Mouse (Mus musculus) brain, embryonic 18.5 days (tissue): ENCODE data around the gene Tuba1c.

ENCODE experiments used
- DNase-seq: peaks from one replicate; pipeline ENCODE4 v3.0.0-alpha.2; 2012; ENCODE audit warnings: low read depth, low spot score

Tuba1c gene

DNA sequence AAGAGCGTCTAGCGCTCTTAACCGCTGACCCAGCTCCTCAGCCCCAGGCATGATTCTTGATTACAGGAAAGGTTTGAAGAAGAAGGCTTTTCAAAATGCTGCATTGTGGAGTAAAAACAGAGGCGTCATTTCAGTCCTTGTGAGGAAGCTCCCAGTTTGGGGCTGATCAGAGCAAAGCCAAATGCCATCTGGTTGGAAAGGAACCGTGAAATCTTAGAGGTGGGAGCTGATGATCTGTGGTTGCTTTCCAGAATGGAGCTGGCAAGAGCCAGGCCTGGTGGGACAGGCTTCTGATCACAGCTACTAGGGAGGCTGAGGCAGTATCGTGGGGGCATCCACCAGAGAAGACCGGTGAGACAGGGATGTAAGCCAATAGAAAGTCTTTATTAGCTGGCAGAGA, 32.9 kb upstream of the Tuba1c start:
- no peak for DNase-seq

DNA sequence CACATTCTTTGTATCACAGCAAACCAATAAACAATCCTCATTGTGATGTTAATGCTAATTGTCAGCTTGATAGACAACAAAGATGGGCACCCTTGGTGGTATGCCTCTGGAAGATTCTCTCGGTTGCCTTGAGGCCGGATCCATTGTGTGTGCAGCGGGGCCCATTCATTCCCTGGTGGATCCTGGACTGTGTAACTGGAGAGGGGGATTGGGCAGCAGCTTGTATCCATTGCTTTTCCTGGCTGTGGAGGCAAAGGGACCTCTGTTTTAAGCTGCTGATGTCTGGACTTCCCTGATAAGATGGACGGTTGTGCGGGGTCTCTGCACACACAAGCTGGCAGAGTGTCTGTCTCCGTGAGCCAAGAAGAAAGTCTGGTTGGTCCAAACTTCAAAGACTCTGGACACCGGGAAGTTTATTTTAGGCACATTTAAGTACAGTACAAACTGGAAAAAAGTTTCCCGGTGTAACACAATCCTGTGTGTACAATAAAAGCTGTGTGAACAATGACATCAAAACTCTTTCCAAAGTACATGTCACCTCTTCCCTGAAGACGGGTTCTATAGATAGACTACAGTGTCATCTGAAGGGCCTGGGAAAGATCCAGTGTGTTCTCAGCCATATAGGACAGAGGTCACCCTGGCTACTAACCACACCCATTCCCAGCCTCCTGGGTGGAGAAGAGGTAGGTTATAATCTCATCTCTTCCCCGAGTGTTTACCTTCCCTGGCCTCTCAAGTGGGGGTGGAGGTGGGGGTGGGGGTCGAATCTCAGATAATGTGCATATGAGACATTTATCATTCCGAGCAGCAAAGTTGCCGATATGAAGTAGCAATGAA, 31.5 kb upstream of the Tuba1c start:
- DNase-seq: no peak

DNA sequence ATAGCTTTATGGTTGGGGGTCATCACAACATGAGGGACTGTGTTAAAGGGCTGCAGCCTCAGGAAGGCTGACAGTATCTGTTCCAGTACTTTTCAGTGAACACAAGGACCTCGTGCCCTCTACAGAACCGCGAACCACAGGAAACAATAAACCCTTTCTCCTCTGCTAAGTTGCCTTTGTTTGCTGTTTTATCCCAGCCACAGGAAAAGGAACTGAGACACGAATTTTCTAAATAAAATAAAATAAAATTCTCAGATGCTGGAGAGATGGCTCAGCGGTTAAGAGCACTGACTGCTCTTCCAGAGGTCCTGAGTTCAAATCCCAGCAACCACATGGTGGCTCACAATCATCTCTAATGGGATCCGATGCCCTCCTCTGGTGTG, 30.9 kb upstream of the Tuba1c start:
- DNase-seq: no peak

DNA sequence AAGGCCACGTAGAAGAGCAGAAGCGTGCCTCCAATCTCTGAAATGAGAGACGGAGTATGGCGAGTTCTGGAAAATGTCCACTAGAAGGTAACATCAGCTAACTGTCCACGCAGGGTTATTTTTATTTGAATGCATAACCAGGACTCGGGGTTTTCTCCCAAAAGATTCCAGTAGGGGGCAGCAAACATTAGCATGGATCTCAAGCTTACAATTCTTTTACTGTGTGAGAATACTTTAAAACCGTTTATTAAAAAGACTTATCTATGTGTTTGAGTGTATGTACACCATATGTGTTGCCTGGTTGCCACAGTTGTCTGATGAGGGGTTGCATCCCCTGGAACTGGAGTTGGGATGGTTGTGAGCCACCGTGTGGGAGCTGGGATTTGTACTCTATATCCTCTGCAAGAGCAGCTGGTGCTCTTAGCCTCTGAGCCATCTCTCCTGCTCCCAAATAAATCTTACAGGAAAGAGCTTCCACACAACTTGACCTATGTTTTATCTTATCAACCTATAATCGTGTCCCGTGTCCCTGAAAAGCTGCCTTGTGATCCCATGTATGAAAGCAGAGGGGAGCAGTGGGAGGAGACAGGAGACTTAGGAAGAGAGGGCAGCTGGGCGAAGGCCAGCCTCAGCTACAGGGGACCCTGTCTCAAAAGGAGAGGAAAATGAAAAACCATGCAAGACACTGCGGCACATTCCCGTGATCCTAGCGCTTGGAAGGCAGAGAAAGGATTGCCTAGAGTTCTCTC, 29.0 kb upstream of the Tuba1c start:
- DNase-seq: no peak

DNA sequence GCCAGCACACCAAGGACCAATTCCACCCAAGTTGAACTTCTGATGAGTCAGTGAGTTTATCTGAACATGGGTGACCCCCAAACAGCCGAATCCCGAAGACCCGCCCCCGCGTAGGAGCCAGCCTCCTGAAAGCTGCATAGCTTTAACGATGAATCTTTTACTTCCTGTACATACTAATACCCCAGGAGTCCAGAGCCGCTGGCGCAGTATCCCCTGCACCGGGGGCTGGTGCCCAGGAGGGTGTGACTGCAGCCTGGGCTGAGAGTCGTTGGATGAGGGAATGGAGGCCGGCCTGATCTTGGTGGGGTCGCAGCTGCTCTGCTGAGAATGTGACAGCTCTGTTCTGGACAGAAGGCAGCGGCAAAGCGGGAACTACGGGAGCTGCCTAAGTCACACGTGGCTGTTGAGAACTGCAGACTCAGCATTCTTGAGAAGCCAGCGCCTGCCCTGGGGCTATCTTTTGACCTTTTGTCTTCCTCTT, 28.2 kb upstream of the Tuba1c start:
- no peak for DNase-seq

DNA sequence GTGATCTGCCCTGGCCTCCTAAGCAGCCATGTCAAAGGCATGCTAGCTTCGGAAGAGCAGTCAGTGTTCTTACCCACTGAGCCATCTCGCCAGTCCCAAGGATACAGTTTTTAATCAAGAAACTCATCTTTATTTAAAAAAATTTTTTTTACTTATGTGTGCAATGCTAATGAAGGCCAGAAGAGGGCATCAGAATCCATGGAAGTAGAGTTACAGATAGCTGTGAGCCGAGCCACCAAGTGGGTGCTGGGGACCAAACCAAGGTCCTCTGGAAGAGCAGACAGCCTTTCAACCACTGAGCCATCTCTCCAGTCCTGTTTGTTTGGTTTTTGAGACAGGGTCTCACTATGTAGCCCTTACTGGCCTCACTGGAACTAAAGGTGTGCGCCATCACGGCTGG, 26.1 kb upstream of the Tuba1c start:
- DNase-seq: no peak

DNA sequence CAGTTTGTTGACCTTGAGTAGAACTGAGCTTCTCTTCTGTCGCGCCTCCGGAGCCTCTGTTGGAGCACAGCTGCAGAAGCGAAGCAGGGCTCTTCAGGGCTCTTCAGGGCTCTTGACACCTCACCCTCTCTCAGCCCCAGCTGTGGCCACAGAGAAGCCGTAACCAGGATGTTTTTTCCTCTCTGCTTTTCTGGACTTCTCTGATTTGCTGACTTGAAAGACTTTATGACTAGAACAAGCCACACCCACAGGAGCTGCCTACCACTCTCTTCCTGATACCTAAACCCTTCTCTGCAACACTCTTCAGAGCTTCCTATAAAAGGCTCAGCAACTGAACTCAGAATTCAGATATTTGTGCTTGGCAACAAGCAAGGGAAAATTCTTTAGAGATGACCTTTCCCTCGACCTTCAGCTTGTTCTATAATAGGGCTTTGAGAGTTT, 20.9 kb upstream of the Tuba1c start:
- no peak for DNase-seq

DNA sequence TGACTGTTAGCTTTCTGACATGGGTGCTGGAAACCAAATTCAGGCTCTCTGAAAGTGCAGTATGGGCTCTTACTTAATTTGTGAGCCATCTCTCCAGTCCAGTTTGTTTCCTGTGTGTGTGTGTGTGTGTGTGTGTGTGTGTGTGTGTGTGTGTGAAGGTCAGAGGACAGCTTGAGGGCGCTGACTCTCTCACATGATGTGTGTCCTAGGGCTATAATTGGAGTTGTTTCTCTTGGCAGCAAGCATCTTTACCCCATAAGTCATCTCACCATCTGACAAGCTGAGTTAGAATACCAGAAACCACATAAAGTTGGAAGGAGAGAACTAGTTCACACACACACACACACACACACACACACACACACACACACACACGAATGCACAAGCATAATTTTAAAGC, 18.8 kb upstream of the Tuba1c start:
- no peak for DNase-seq

DNA sequence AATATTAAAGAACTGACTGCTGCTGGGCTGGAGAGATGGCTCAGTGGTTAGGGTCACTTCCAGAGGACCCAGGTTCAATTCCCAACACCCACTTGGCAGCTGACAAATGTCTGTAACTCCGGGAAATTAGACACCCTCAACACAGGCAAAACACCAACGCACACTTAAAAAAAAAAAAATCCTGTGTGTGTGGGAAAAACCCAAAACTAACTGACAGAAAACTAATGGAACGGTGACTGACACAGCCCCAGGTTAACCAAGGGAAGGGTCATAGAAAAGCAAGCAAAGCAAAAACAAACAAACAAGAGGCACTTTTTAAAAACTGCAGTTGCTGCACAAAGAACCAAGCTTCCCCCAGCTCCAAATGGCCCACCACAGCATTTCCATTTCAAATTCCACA, 17.7 kb upstream of the Tuba1c start:
- DNase-seq: no peak

DNA sequence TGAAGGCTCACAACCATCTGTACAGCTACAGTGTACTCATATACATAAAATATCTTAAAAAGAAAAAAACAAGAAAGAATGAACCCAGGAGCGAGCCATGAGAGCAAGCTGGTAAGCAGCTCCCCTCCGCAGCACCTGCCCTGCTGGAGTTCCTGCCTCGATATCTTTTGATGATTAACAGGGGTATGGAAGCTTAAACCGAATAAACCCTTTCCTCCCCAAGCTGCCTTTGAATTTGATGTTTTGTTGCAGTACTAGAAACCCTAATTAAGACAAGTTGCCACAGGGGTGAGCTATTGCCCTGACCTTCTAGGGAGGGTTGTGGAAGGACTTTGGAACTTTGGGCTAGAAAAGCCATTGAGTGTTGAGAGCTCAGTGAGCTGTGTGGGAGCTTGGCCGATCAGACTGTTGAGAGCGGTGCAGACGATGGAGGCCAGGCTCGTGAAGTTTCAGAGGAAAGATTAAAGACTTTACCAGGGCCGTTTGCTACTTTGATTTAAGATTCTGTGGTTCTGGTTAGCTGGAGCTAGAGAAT, 15.1 kb upstream of the Tuba1c start:
- no peak for DNase-seq

DNA sequence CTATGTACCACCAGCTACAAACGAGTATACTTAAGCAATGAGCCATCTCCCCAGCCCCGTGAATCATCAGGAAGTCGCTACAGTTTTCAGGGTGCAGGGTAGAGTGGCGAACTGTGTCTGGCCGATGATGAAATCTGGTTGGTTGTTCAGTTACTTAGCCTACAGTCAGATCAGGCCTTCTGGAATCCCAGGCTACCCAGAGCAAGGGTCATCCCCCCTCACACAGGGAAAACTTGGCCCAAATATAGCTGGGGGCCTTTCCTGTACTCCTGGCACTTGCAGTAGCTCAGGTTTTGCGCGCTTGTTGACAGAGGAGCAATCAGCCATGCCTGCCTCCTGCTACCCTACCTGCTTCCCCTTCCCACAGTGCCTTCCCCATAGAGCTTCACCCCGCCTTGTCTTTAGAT, 12.3 kb upstream of the Tuba1c start:
- DNase-seq: no peak

DNA sequence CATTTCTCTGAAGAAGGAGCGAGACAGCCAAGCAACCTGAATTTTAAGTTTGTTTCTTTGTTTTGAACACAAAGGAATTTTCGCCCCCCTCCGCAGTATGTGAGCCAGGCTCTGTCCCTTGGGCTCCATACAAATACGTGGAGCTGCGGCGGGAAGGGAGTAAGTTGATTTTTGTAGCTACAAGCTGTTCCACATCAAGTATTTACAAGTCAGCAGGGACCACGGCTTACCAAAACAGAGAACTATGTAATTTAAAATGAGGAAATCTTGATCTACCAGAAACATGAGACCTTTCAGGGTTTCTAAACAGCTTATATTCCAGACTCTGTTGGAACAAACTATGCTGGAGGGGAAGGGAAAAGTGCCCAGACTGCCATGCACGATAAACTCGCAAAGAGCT, 11.7 kb upstream of the Tuba1c start:
- DNase-seq: no peak

DNA sequence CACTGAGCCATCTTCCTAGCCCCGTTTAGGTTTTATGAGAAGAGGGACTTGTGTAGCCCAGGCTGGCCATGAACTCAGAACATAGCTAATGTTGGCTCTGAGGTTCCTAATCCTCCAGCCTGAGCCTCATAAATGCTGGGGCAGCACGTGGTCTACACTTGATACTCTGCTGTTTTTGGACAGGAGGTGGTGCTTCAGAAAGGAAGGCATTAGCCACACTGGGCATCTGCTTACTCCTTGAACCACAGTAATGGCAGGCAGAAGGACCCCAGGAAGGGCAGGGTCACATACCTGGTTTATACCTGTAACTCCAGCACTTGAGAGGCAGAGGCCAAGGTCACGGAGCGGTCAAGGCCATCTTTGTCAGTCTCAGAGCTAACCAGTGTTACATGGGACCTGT, 11.1 kb upstream of the Tuba1c start:
- DNase-seq: no peak

DNA sequence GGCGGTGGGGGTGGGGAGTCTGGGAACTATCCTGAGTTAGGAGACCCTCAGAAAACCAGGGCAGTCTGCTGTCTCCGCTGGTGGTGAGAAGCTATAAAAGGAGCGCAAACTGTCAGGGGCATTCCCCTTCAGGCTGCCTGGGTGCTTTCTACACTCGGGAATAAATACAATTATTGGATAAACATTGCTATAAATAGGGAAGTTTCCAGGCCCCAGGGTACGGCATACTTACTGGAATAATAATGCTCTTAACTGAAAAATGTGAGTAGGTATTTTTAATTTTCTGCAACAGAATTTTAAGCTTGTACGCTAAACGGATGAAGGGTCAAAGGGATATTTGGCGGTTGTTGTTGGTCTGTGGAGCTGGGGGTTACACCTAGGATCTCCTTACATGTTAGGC, 10.3 kb upstream of the Tuba1c start:
- no peak for DNase-seq

DNA sequence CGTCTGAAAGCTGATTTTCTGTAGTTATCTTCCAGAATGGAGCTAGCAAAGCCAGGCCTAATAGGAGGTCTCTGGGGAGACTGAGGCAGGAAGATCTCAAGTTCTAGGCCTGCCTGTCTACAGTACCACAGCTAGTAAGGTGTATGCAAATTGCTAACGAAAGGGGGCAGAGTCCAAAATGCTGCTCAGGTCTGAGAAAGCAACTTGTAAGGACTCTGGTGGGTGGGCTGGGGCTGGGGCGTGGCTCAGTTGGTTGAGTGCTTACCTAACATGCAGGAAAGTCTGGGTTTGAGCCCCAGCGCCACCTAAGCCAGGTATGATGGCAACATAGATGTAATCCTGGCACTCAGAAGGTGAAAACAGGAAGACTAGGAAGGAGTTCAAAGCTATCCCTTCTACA, 9.5 kb upstream of the Tuba1c start:
- no peak for DNase-seq

DNA sequence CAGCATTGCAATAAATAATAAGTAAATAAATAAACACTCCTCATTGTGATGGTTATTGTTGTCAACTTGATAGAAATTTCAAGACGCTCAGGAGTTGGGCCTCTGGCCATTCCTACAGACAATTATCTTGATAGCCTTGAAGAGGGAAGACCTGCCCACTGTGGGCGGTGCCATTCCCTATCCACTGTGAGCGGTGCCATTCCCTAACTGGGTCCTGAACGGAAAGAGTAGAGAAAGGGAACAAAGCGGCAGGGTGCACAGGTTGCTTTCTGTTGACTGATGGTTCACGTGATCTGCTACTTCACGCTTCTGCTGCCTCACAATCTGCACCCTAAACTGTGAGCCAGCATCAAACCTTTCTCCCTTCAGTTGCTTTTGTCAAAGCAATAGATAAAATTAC, 8.4 kb upstream of the Tuba1c start:
- no peak for DNase-seq

DNA sequence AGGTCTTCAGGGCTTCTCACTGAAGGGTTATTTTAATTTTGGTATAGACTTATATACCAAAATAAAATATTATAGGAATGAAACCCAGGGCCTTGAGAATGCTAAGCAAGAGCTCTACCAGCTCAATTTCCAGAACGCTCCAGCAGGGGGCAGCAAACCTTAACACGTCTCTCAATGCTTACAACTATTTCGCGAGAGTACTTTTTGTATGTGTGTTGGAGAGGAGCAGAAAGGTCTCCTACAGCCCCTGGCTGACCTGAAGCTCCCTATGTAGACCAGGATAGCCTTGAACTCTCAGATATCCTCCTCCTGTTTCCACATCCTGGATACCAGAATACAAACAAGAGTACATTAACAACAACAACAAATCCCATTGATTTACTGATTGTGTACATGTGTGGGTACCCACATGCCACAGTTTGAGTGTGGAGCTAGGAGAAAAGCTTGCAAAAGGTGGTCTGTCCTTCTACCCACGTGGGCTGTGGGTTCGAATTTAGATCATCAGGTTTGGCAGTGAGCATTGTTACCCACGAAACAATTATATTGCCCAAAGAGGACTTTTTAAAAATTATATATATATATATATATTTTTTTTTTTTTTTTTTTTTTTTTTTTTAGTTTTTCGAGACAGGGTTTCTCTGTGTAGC, 4.9 kb upstream of the Tuba1c start:
- DNase-seq: peak; percentile 46

DNA sequence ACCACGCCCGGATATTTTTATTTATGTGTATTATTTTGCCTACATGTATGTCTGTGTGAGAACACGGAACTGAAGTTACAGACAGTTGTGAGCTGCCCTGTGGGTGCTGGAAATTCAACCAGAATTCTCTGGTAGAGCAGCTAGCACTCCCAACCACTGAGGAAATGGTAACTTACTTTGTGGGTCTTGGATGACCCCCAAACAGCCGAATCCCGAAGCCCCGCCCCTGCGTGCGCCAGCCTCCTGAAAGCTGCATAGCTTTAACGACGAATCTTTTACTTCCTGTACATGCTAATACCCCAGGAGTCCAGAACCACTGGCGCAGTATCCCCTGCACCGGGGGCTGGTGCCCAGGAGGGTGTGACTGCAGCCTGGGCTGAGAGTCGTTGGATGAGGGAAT, 4.3 kb upstream of the Tuba1c start:
- no peak for DNase-seq

DNA sequence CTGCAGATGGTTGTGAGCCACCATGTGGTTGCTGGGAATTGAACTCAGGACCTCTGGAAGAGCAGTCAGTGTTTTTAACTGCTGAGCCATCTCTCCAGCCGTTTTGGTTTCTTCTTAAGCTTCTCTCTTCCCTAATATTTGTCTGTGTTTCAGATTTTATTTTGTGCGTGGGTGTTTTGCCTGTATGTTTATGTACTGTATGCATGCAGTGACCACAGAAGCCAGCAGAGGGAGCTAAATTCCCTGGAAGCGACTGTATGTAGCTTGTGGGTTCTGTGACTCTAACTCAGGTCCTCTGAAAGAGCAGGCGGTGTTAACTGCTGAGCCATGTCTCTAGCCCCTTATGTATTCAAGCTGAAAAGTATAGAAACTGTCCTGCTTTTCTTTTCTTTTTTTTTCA, 3.4 kb upstream of the Tuba1c start:
- DNase-seq: no peak

DNA sequence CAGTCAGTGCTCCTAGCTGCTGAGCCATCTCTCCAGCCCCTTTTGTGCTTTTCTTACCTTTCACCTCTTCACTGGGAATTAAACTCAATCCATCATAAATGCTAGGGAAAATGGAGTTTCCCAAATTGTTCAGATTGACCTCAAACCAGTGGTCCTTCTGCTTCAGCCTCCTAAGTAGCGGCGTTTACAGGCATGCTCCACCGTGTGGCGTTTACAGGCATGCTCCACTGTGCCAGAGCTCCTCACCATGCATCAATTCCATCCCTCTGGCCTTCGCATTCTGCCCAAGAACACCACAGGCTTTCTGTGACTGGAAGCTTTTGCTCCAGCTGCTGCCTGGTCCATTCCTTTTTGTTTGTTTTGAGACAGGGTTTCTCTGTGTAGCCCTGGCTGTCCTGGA, 2.6 kb upstream of the Tuba1c start:
- no peak for DNase-seq

DNA sequence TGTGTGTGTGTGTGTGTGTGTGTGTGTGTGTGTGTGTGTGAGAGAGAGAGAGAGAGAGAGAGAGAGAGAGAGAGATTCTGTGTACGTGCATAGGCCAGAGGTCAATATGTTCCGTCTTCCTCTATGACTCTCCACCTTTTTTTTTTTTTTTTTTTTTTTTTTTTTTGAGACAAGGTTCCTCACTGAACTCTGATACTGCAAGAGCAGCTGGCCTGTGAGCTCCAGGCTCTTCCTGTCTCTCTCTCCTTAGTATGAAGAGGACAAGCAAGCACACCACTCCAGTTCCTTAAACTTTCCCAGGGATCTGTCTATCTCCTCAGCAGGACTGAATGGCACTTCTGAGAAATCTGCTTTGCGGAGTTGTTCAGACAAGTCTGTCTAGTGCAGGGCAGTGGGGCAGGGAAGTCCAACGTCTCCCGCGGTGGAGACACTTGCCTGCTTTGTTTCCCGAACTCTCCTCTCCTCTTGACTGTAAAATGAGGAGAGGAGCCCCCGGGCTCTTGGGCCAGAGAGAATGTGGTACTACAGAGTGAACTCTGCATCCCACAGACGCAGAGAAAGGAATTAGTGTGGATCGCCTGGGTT, 725 bp upstream of the Tuba1c start:
- DNase-seq: no peak
